Mouse (Mus musculus) heart, embryonic 13.5 days (tissue): ENCODE measurements around the gene Gm10439. TPM values are rescaled to one million over a fixed set of nuclear protein-coding genes. Genes with fewer than 3 reads are reported as not detected.
"Not testable (repeated sequence)": the region's sequence is repeated elsewhere in the genome, so short reads cannot be mapped to it uniquely, and the experiment has no call there.

ENCODE experiments used
- ATAC-seq: fragments of 200-750 bp; cut with Nextera tagmentation; 2 replicates; pipeline ENCODE4 v1.8.0; 2017; ENCODE audit warnings: moderate TSS enrichment; ENCODE audit not compliant: insufficient number of reproducible peaks, low FRiP score, low TSS enrichment; ENCODE audit errors: extremely low read depth
- H3K27ac ChIP-seq: fragments of 300-500 bp; sonication (generic); replicated peaks from 2 replicates; pipeline ENCODE4 v1.5.1; 2015; ENCODE audit warnings: moderate library complexity, mild to moderate bottlenecking, inconsistent platforms
- H3K27me3 ChIP-seq: fragments of 300-500 bp; sonication (generic); replicated peaks from 2 replicates; pipeline ENCODE4 v1.6.1; 2015; ENCODE audit warnings: mild to moderate bottlenecking, inconsistent platforms
- H3K36me3 ChIP-seq: fragments of 300-500 bp; sonication (generic); 2 replicates; pipeline ENCODE4 v1.6.1; 2015; ENCODE audit warnings: mild to moderate bottlenecking, inconsistent platforms
- H3K4me1 ChIP-seq: fragments of 300-500 bp; sonication (generic); 2 replicates; pipeline ENCODE4 v1.6.1; 2015; ENCODE audit warnings: inconsistent platforms
- H3K4me2 ChIP-seq: fragments of 300-500 bp; sonication (generic); 2 replicates; pipeline ENCODE4 v1.6.1; 2015; ENCODE audit warnings: inconsistent platforms, mild to moderate bottlenecking, moderate library complexity
- H3K4me3 ChIP-seq: fragments of 300-500 bp; sonication (generic); 2 replicates; pipeline ENCODE4 v1.5.1; 2015; ENCODE audit warnings: moderate library complexity, mild to moderate bottlenecking, inconsistent platforms
- H3K9ac ChIP-seq: fragments of 300-500 bp; sonication (generic); 2 replicates; pipeline ENCODE4 v1.6.1; 2015; ENCODE audit warnings: inconsistent platforms, mild to moderate bottlenecking, moderate library complexity
- H3K9me3 ChIP-seq: fragments of 300-500 bp; sonication (generic); 2 replicates; pipeline ENCODE4 v1.6.1; 2016; ENCODE audit warnings: inconsistent platforms
- WGBS: fragments of 180-500 bp; shearing (Covaris S2); methylation state at CpG from one replicate; pipeline ENCODE4 v1.1.7; 2015; ENCODE audit warnings: mixed read lengths; 5-methylcytosine and 5-hydroxymethylcytosine counted together
- polyA plus RNA-seq: library from polyadenylated mRNA; unstranded; fragments of >200 nt; fragmentation: Nextera tagmentation; extraction: Ambion mirVana; gene quantifications from 2 replicates; pipeline ENCODE4 v1.2.1, GENCODE M21; 2015

Gene Gm10439
- polyA plus RNA-seq: not detected in 2 replicates

DNA sequence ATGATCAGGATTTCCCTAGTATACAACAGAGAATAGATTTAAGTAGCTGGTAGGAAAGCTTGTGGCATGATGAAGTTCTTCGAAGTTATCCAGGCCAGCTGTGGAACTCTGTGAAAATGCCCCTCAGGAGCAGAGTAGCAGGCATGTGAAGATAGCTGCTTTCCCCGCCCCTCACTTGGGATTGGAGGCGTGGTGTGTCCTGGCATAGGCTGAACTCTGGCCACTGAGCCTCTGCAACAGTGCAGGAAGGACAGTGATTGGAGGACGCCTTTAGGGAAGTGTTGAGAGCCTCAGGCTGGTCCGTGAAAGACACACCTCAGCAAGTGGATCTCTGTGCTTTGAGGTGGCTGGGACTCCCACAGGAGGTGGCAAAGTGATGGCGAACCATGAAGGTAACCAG is at the start of gene Gm10439:
Gene Gm10439, plus strand, starts transcription at position 301 of the 400 bp plus-strand sequence.
- WGBS: no CpG with 5 or more reads among the region's 6 CpGs
- not testable (repeated sequence) for H3K9me3 ChIP-seq, ATAC-seq, H3K4me1 ChIP-seq, H3K27me3 ChIP-seq, H3K4me2 ChIP-seq, H3K36me3 ChIP-seq, H3K4me3 ChIP-seq, H3K27ac ChIP-seq, H3K9ac ChIP-seq

Other genes with a start within 250 kb of the Gm10439 start
- not detected in 2 replicates for gene Gm15085, start 147.0 kb upstream of the Gm10439 start, polyA plus RNA-seq
- not detected in 2 replicates for gene Gm15097, start 189.9 kb downstream of the Gm10439 start, polyA plus RNA-seq